Mouse (Mus musculus): Measurements from ENCODE around the gene Npcd.
"Not testable (repeated sequence)": the region's sequence is repeated elsewhere in the genome, so short reads cannot be mapped to it uniquely, and the experiment has no call there.

Gene Npcd

DNA sequence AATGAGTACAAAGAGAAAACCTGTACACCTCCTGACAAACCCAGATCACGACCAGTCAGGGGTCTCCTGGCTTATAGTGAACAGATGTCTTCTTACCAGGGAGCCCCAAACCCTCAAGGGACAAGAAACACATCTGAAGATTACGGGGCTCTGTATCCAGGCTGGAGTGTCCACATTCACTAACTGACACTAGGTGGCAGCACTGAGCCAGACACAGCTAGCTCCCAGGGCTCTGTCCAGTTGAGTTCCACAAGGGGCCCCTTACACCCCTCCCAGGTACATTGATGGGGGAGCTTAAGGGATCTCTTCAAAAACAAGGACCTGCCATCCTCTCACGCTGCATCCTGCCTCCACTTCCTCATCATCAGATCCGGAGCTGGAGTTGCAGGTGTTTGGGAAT, 3.6 kb downstream of the Npcd start:
- DNase-seq (ENCODE audit: low spot score in 2 of 2), result peak; percentile 63 to 76

DNA sequence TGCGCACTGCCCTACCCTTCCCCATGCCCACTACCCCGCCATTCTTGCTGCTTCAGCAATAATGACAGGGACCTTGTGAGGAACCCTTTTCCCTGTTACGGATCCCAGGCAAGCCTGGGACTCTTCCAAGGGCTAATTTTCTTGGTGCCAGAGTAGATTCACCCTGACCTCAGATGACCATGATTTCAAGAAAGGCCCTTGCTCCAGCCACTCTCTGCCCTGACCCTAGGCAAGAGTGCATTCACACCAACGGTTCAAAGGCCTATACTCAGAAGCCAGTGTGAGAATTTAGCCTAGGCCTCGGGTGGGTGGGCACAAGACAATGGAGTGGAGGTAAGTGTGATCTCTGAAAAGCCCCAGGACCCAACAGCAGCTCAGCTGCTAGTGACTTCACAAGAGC, 4.6 kb downstream of the Npcd start:
- DNase-seq (ENCODE audit: low spot score in 2 of 2), result no peak

DNA sequence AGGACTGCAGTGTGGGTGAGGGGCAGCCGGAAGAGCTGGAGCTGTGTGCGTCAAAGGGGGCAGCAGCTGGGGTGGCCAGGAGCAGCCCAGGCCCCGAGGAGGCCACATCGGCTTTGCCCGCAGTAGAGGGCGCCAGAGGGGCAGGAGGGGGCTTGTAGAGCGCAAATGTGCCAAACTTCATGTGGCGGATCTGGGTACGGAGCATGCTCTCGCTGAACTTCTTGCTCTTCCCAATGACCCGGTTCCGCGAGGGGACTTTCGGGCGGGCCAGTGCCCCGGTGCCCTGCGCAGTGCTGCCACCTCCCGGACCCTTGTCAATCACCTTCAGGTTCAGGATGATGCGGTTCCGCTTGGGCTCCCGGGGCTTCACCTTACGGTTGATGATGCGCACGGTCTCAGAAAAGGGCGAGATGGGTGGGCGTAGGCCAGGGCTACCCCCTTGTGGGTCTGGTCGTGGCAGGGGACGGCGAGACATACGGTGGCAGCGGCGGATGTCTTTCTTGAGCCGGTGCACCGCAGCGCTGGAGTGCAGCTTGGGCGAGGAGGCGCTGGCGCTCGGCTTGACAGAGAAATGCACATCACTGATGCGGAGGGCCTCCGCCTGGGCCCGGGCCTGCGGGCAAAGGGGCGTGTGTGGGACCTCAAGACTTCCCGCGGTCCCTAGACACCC, 5.5 kb downstream of the Npcd start:
- no peak for DNase-seq (ENCODE audit: low spot score in 2 of 2)

DNA sequence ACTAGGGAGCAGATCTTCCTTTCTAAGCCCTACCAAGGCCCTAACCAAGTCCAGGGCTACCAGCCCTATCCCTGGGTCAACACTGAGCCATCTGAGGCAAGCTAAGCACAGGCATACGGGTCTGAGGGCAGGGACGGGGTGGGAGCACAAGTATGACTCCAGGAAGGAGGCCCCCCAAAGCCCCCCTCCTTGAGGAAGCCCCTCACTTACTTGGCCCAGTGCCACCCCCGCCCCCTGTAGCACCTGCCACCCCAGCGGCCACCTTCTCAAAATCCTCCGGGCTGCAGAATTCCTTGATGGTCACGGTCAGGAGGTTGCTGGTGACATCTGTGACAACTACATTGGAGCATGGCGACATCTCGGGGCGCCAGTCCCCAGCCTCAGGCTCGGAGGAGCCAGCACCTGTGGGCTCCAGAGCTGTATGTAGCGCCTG, 6.2 kb downstream of the Npcd start:
- no peak for DNase-seq (ENCODE audit: low spot score in 2 of 2)

DNA sequence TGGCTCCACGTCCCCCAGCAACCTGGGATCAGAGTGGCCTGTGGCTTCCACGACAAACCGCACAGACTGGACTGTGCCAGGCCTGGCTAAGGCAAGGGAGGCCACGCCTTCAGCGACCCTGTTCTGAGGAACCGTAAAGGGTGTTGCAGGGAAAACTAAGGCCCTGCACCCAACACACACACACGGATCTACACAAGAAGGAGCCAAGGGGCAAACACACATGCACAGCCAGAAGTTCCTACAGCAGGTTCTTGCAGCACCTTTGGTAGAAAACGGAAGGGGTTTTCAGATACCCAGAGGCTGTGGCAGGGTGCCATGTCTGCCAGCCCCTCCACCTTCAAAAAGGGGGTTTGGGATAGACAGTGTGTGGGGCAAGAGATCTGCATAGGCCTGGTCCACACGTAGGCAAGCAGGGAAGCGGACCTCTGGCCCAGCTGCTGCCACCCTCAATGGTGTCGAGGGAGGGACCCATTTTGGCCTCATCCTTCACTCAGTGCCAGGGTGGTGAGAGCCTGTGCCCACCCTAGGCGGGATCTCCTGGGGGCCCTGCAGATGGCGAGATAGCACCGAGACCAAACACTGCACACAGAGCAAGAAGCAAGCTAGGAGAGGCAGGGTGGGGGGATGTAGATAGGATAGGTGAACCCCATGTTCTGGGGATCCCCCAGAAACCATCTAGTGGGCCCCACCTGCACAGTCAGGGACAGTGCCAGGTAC, 6.8 kb downstream of the Npcd start:
- DNase-seq (ENCODE audit: low spot score in 2 of 2), result no peak

DNA sequence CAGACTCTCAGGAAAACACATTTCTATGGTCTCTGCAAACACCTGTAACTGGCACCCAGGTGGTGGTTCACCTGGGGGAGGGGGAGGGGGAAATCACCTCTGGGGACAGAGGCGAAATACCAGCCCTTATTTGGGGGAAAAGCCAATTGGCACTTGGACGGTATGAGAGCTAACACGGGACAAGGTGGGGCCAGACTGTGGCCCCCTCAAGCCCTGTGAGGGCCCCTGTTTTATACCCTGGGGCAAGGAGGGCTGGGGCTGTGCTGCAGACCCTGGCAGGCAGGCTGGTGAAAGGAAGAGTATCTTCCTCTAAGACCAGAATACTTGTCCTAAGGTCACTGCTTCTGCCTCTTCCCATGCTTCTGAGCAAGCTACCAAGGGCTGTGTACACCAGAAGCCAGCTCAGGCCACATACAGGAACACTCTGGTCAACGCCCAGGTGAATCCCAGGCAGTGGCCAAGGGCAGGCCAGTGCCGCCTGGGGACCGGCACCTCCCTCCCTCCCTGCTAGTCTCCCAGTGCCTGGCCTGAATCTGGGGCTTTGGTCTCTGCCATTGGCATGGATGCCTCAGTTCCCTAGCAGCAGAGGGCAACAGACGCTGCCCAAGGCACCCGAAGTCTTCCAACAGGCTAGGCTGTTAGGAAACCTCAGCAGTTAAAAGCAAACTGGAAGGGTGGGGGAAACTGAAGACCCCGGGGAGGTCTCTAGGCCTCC, 7.7 kb downstream of the Npcd start:
- DNase-seq (ENCODE audit: low spot score in 2 of 2), result no peak

DNA sequence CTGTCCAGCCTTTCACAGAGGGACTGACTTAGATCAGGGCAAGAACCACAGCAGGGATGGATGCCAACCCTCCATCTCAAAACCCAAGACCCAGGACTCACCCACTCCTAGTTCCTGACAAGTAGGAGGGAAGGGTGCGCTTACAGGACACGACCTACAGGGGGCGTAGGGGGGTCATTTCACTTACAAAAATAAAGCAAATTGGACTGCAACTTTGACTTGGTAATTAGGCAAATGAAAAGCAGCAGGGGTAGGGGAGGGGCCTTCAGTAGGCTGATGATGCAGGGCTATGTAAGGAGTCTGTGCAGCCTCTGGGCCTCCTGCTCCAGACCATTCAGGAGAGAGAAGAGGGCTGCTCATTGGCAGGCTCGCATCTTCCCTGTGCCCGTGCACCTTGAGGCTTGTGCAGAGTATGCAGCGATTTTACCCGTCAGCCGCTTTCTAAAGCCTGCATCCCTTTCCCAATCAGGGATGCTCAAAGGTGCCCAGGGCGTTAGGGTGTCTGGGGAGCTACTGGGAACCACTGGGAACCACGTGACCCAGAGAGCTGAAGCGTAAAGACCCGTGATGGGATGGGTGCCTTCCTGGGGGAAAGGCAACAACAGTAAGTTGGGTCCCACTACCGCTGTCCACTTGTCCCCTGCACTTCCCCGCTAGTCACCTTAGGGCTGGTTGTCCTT, 8.8 kb downstream of the Npcd start:
- no peak for DNase-seq (ENCODE audit: low spot score in 2 of 2)

DNA sequence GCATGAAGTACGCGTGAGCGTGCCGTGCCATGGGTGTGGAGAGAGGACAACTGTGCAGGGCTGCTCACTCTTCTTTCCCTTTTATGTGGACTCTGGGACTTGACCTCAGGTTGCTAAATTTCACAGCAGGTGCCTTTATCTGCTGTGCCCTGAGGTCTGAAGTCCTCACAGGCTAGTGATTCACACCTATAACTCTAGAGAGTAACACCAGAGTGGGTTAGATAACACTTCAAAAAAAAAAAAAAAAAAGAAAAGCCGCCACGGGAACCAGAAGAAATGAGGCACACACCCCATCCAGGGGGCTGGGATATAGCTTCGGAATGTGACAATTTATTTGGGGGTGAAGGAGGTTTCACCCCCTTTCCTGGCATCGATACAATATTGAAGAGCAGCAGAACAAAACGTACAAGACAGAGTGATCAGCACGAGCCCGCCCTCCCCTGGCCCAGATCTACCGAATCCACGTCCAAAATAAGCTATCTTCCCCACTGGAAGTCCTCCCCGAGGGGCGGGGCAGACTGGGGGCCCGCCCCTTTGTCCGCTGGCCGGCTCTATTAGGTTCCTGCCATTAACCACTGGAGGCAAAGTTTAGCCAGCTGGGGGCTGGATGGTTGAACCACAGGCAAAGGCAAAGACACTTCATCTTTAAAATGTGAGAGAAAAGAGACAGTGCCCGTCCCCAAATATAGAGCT, 10.3 kb downstream of the Npcd start:
- DNase-seq (ENCODE audit: low spot score in 2 of 2), result peak in 1 of 2 experiments; percentile 75

DNA sequence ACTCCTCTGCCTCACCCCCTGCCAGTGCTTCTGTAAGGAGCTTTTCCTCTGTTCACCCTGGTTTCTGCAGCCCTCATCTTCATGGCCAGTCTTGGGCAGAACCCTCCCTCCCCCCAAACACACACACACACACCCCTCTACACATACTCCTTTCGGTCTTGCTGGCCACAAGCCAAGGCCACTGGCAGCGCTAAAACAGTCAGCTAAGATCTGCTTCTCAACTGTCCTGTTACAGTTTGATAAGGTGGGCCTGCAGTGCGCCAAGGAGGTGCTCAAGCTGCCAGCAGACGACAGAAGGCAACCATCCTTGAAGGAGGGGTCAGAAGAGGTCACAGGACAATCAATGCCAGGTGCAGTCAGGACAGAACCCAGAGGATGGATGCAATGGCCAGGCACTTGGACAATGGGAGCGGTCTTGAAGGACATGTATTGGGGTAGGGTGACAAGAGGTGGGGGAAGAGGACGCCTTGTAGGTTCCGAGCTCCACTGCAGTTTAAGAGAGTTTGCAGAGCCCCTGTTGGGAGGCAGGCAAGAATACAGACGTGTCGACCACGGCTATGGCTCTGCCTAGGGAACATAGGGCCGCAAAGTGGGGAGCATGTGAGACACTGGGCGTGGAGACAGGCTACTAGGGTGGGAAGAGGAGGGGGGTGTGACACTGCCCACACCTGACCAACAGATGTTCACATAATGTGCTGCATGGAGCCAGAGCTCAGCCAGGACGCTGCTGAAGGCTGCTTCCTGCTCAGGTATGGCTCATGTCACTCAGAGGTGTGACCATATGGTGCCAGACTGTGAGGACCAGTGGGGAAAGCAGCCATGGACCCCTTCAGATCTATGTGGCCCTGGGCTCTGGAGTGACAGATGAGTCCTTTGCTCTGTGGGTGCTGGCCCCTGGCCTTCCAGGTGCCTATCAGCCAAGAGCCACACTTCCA, 11.5 kb downstream of the Npcd start:
- DNase-seq (ENCODE audit: low spot score in 2 of 2), result no peak

DNA sequence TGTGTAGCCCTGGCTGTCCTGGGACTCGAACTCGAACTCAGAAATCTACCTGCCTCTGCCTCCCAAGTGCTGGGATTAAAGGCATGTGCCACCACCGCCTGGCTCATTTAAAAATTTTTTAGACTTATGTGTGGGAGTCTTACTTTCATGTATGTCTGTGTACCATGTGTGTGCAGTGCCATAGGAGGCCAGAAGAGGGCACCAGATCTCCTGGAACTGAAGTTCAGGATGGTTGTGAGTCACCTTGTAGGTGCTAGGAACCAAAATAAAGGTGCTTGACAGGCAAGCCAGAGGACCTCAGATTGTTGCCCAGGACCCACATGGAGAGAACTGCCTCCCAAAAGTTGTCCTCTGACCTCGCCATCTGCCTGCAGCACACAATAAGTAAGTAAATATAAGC, 15.7 kb downstream of the Npcd start:
- no peak for DNase-seq (ENCODE audit: low spot score in 2 of 2)

DNA sequence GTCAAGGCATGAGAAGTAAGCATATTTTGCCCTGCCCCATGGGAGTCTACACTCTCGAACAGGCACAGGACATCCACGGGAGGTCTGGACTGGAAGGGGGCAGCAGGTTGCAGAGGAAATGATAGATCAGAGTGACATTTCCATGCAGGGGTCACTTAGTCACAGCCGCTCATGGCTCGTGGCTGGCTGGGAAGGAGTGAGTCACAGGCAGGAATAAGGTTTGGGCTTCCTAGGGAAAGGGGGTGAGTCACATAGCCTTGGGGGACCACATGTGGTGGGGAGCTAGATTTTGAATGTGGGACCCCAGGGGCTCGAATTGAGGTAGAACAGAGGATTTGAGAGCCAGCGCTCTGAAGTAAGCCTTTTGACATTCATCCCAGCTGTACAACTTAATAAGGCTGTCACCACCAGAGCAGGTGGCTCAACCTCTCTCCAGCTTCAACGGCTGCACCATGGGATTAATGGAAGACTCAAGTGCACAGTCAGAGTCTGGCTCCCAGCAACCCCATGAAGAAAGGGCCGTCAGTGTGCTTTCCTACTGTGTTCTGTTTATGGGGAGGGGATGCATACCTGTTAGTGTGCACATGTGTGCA, 20.3 kb downstream of the Npcd start:
- DNase-seq (ENCODE audit: low spot score in 2 of 2), result no peak

DNA sequence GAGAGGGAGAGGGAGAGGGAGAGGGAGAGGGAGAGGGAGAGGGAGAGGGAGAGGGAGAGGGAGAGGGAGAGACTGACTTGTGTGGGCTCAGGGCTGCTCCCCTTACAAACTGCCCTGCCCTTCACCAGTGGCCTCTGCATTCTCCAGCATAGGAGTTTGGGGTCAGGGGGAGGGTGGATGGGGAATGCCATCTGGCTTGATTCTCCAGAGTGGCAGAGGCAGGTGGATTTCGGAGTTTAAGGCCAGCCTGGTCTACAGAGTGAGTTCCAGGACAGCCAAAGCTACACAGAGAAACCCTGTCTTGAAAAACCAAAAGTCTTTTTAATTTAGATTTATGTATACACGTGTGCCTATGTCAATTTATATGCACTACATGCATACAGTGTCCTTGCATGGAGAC, 21.2 kb downstream of the Npcd start:
- not testable (repeated sequence) for DNase-seq (ENCODE audit: low spot score in 2 of 2)

DNA sequence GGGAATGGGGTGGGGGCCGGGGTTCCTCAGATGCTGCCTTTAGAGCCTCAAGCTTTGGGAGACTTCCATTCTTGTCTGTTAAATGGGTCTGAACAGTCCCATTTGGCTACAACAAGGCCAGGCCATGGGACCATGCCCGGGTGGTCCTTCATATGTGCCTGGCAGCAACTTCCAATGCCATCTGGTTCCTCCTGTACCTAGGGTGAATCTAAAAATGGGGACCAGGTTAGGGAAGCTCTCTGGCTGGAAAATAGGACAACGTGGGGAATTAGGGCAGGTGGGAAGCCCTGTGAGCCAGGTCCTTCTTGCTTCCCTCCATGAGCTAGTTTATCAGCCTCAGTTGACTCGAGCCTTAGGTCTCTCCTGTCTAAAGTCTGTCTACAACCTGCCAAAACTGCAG, 23.0 kb downstream of the Npcd start:
- no peak for DNase-seq (ENCODE audit: low spot score in 2 of 2)

DNA sequence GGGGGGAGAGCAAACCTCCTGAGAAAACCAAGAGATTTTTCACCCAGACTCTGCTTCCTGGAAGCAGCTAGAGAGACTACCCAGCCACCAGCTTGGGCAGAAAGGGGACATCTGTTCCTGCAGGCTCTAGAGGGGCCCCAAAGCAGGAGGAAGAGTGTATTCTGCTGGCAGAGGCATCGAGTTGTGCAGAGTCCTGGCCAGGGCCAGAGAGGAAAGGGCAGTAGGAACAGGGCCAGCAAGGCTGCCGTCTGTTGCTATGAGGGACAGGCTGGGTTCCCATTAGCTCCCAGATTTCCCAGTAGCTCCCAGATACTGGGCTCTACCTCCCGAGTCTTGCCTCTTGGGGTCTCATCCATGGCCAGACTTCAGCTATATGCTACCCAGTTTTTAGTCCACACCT, 24.0 kb downstream of the Npcd start:
- no peak for DNase-seq (ENCODE audit: low spot score in 2 of 2)

DNA sequence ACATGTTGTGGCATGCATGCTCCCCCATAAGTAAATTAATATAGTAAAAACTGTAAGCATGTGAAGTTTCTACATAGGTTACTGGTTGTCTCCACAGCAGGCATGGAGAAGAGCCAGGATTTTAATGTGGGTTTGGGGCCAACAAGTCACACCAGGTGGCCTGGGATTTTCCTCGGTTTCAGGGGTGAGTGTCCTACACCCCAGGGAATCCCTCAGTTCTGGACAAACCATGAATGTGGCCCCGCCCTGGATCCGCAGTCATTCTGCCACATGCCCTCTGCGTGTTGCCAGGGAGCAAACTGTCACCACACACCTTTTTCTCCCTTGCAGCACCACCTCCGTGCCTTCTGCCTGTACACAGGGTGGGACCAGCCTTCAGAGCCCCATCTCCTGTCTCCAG, 25.4 kb downstream of the Npcd start:
- DNase-seq (ENCODE audit: low spot score in 2 of 2), result no peak

DNA sequence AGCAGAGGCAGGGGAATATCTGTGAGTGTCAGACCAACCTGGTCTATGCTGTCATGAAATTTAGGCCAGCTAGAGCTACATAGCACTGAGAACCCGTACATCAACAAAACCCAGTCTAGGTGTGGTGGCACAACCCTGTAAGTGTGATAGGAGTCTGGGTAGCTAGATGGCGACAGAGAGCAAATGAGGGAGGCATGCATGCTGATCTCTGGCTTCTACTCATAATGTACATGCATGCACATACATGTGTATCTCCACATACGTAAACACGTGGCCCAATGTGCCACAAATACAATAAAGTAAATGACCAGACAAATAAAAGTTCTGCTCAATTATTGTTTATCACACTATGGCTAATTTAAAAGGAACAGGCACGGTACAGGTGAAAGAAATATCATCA, 25.9 kb downstream of the Npcd start:
- DNase-seq (ENCODE audit: low spot score in 2 of 2), result no peak

DNA sequence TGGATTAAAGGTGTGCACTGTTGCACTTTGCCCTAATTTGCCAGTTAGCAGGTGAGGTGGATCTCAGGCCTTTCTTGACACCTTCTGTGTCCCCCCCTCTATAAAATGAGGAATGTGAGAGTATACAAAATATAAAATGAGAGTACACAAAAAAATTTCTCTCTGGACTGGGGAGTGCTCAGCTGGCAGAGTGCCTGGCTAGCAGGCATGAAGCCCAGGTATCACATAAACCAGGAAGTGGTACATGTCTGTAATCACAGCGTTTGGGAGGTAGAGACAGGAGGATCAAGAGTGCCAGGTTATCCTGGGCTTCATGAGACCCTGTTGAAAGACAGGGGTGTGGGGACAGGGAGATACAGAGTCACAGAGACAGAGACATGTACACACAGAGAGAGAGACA, 27.0 kb downstream of the Npcd start:
- DNase-seq (ENCODE audit: low spot score in 2 of 2), result no peak

DNA sequence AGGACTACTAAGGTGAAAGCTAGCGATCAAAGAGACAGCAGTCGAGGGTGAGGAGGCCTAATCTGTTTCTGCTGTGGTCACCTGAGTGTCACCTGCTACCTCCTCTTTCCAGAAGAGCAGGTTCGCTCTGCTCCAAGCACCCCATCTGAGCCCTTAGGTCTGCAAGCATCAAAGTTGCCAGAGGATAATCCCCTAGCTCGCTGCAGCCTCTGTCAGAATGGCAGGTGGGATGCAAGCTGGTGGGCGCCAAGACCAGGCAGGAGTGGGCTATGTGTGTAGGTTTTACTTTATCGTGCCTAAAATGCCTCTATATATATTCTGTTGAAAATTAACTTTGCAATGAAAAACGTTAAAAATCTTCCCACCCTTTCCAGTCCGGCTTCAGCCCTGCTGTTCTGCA, 28.8 kb downstream of the Npcd start:
- no peak for DNase-seq (ENCODE audit: low spot score in 2 of 2)

DNA sequence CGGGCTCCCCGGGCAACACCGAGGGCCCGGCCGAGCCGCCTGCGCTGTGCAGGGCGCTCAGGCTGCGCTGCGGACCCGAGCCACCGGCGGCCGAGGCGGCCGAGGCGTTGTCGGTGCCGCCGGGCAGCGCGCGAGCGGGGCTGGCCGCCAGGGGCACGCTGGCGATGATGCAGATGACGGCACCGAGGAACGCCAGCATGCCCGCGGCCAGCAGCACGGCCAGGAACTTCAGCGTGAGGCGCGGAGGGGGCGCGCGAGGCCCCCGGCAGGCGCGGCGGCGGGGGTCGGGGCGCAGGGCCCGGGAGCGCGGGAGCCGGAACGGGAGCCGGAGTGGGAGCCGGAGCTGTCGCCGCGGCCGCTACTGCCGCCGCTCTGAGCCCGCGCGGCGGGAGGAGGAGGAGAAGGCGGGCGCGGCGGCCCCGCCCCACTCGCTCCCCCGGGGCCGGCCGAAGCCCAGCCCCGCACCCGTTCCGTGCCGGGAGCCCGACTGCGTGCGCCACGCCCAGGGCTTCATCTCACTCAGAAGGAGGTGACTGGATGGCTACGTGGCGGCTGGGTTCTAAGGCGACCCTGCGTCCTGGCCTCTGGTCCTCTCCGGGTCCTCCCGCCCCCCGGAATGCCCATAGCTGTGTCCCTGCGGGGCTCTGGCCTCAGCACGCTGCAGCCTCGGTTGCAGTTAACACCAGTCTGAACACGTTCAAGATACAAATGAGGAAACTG, 29.5 kb downstream of the Npcd start, which contains the start of gene Nptxr:
TSS of gene Nptxr (minus strand) at position 415 of the 720 bp plus-strand sequence.
- DNase-seq (ENCODE audit: low spot score in 2 of 2), result peak; percentile 41 to 45

Data from heart, adult 9 months (tissue).